Mouse (Mus musculus): ENCODE measurements around the gene Th.

GRCm38 (mm10) chr7:142932469-142932868 lies 1.5 kb upstream of the Th start:
- no peak for TF ChIP-seq POLR2A (IDR thresholded peaks at IDR 0.05; ENCODE audit: control insufficient read depth, extremely low read depth, insufficient read depth, low read length, poor library complexity)
- TF ChIP-seq CTCF (IDR thresholded peaks at IDR 0.05; ENCODE audit: borderline replicate concordance, control insufficient read depth, extremely low read depth, insufficient read depth, low read length, poor library complexity): no peak

All from thymus, adult 2 months (tissue).